Mouse (Mus musculus) heart, adult 2 months (tissue): Measurements from ENCODE around the gene Kcnd2. TPM values are rescaled to one million over a fixed set of nuclear protein-coding genes. Genes with fewer than 3 reads are reported as not detected.

Experiments
- DNase-seq, 2 experiments: peaks; one replicate each; pipeline ENCODE4 v3.0.0; 2021
- H3K27ac ChIP-seq: fragments of 200-600 bp; 2 replicates; pipeline ENCODE4 v1.8.1; 2022
- H3K27me3 ChIP-seq: fragments of 200-500 bp; 2 replicates; pipeline ENCODE4 v1.6.1; 2012; ENCODE audit warnings: mild to moderate bottlenecking, low read length, inconsistent platforms, mixed read lengths; ENCODE audit not compliant: control insufficient read depth, insufficient read depth
- H3K36me3 ChIP-seq: fragments of 200-500 bp; 2 replicates; pipeline ENCODE4 v1.6.1; 2012; ENCODE audit warnings: low read length, inconsistent platforms; ENCODE audit not compliant: control insufficient read depth, insufficient read depth
- H3K4me1 ChIP-seq: fragments of 200-500 bp; 2 replicates; pipeline ENCODE4 v1.6.1; 2011; ENCODE audit warnings: low read length; ENCODE audit not compliant: control insufficient read depth, insufficient read depth
- H3K4me3 ChIP-seq: fragments of 200-600 bp; 2 replicates; pipeline ENCODE4 v1.8.1; 2022
- H3K79me2 ChIP-seq: fragments of 200-500 bp; replicated peaks from 2 replicates; pipeline ENCODE4 v1.6.1; 2012; ENCODE audit warnings: mild to moderate bottlenecking, inconsistent platforms, low read length, moderate library complexity, mixed read lengths; ENCODE audit not compliant: control insufficient read depth, insufficient read depth
- H3K9ac ChIP-seq: fragments of 200-500 bp; 2 replicates; pipeline ENCODE4 v1.6.1; 2012; ENCODE audit warnings: low read depth, mild to moderate bottlenecking, control low read depth, inconsistent platforms, low read length, mixed read lengths
- CTCF ChIP-seq: fragments of 200-600 bp; IDR thresholded peaks from 2 replicates; pipeline ENCODE4 v1.8.1; 2022; ENCODE audit warnings: antibody characterized with exemption, mild to moderate bottlenecking, moderate library complexity
- EP300 ChIP-seq: fragments of 200-500 bp; IDR thresholded peaks from 2 replicates; pipeline ENCODE4 v1.6.1; 2011; ENCODE audit warnings: low read depth, low read length, control low read depth; ENCODE audit not compliant: insufficient read depth
- POLR2A ChIP-seq: fragments of 200-500 bp; IDR thresholded peaks from 2 replicates; pipeline ENCODE4 v1.6.1; 2011; ENCODE audit warnings: mild to moderate bottlenecking, low read depth, low read length, control low read depth; ENCODE audit not compliant: insufficient read depth
- WGBS: fragments of 180-500 bp; shearing (Covaris S2); methylation state at CpG from one replicate; pipeline ENCODE4 v1.1.7; 2018; 5-methylcytosine and 5-hydroxymethylcytosine counted together
- intact Hi-C: fragments of 180-260 bp; cut with DNase I; formaldehyde crosslinking; loops from one replicate; pipeline ENCODE4 v1.15.1; 2025
- polyA plus RNA-seq: library from polyadenylated mRNA; depleted of rRNA; stranded (reverse); fragments of >200 nt; gene quantifications from 2 replicates; pipeline ENCODE4 v1.2.3, GENCODE M21; 2012
- total RNA-seq, 2 experiments: library from RNA; stranded (reverse); gene quantifications; 2 replicates each; pipeline ENCODE4 v1.2.3; 2021

Kcnd2 gene
- total and polyA plus RNA-seq, 3 experiments = 8.1 to 14.1 (median 12.8) TPM

- Histone ChIP-seq H3K27ac (peak overlapping the region; percentile 65), H3K9ac (peak overlapping the region; percentile 37; the same call in 1 of the 2 replicates), H3K4me1 (peaks cover 5% of the 10 kb centered on the region), H3K4me3 (no peak overlapping the region), H3K27me3 (no peaks in the 10 kb centered on the region), H3K79me2 (no peaks in the 10 kb centered on the region), H3K36me3 (no peaks in the 10 kb centered on the region)
- peak in 1 of 2 experiments; percentile 35 for DNase-seq
- 0 out of 2 replicates have a peak, but pooled peaks have one; percentile 17 for TF ChIP-seq EP300
- TF ChIP-seq CTCF = no peak
- no peak for TF ChIP-seq POLR2A
- WGBS = 39% methylated on average over 9 of the region's 9 CpGs
- intact Hi-C loops = no loop called here
These were observed 553.6 kb downstream of the Kcnd2 start for GRCm38 (mm10) chr6:21768745-21769446.

- Histone ChIP-seq H3K4me1 (peaks cover 5% of the 10 kb centered on the region), H3K36me3 (no peaks in the 10 kb centered on the region), H3K27me3 (no peaks in the 10 kb centered on the region), H3K27ac (no peak overlapping the region; the same call in 1 of the 2 replicates), H3K9ac (no peak overlapping the region), H3K4me3 (no peak overlapping the region), H3K79me2 (no peaks in the 10 kb centered on the region)
- no peak for TF ChIP-seq EP300
- no peak for TF ChIP-seq POLR2A
- 89% methylated on average over 1 of the region's 1 CpGs for WGBS
- no peak for DNase-seq
- intact Hi-C loops = no loop called here
These were observed 554.1 kb downstream of the Kcnd2 start for GRCm38 (mm10) chr6:21769447-21769809.

GRCm38 (mm10) chr6:21774213-21774916 is 559.1 kb downstream of the Kcnd2 start:
- TF ChIP-seq CTCF (no peak), POLR2A (no peak), EP300 (no peak)
- DNase-seq = no peak
- Histone ChIP-seq H3K27ac (no peak overlapping the region), H3K4me3 (no peak overlapping the region), H3K4me1 (no peaks in the 10 kb centered on the region), H3K9ac (no peak overlapping the region), H3K79me2 (no peaks in the 10 kb centered on the region), H3K27me3 (no peaks in the 10 kb centered on the region), H3K36me3 (no peaks in the 10 kb centered on the region)
- intact Hi-C loops = no loop called here
- WGBS = 47% methylated on average over 7 of the region's 7 CpGs
